Mouse (Mus musculus): Measurements from ENCODE around the gene Nlk.
"Not testable (repeated sequence)": the region's sequence is repeated elsewhere in the genome, so short reads cannot be mapped to it uniquely, and the experiment has no call there.

Nlk gene

GRCm38 (mm10) chr11:78595773-78596172 is 101.4 kb downstream of the Nlk start:
- no peak for DNase-seq (ENCODE audit: low spot score)

- no peak for DNase-seq (ENCODE audit: low spot score)
Observed at GRCm38 (mm10) chr11:78594271-78594964, 102.8 kb downstream of the Nlk start.

DNA sequence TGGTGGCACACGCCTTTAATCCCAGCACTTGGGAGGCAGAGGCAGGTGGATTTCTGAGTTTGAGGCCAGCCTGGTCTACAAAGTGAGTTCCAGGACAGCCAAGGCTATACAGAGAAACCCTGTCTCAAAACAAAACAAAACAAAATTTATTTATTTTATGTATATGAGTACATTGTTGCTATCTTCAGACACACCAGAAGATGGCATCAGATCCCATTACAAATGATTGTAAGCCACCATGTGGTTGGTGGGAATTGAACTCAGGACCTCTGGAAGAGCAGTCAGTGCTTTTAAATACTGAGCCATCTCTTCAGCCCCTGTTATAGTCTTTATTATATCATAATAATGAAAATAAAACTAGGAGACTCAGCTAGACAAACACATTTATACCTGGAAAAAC is 109.5 kb downstream of the Nlk start:
- not testable (repeated sequence) for DNase-seq (ENCODE audit: low spot score)

GRCm38 (mm10) chr11:78586099-78586498 is 111.1 kb downstream of the Nlk start:
- DNase-seq (ENCODE audit: low spot score): no peak

DNA sequence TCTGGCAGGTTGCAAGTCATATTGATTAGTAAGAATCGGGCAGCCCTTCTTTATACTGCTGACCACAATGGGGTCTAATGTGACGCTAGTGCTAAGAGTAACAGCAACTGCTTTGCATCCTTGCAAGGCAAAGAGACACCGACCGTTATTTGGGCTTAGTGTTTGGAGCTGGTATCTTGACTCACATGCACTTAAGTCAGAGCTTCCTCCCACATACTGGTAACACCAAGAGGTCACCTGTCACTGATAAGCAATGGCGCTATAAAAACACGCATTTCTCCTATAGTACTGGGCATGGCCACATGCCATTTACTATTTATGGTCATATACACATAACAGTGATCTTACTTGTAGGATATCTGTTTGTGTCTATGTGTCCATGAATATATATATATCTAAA is 114.3 kb downstream of the Nlk start:
- no peak for DNase-seq (ENCODE audit: low spot score)

DNA sequence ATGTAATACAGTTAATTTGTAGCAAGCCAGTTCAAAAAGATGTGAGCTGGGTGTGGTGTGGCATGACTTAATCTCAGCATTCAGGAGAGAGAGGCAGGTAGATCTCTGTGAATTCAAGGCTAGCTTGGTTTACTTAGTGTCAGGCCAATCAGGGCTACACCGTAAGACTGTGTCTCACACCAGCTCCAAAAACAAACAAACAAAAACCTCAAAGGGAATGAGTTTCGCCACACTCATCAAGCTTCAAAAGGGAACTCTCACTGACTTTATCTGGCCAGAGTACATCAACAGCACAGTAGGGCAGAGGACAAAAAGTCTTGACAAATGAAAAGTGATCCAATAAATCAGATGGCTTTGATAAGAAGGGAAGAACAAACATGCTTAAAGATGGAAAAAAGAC is 122.2 kb downstream of the Nlk start:
- DNase-seq (ENCODE audit: low spot score): no peak

GRCm38 (mm10) chr11:78574536-78574935 is 122.6 kb downstream of the Nlk start:
- no peak for DNase-seq (ENCODE audit: low spot score)

GRCm38 (mm10) chr11:78574031-78574430 is 123.1 kb downstream of the Nlk start:
- DNase-seq (ENCODE audit: low spot score): not testable (repeated sequence)

GRCm38 (mm10) chr11:78571854-78572253 is 125.3 kb downstream of the Nlk start:
- DNase-seq (ENCODE audit: low spot score): no peak

DNA sequence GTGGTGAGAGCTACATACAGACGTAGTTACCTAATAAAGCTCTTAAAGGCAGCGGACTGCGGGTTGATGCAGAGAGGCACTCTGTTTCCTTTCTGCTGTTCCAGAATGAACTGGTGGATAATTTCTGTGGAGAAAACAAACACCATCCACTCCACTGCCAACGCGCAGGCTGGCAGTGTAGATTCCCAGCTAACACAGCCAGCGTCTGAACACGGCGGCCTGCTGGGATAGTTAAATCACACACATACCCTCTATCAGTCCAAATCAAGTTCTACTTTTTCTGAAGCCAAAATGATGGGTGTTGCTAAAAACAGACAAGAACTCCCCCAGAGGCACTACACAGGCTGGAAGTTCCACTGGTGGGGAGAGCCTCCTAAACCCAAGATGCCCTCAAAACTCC is 125.7 kb downstream of the Nlk start:
- DNase-seq (ENCODE audit: low spot score): no peak

GRCm38 (mm10) chr11:78569806-78570205 is 127.4 kb downstream of the Nlk start:
- no peak for DNase-seq (ENCODE audit: low spot score)

GRCm38 (mm10) chr11:78568827-78569226 is 128.3 kb downstream of the Nlk start:
- DNase-seq (ENCODE audit: low spot score): no peak

- DNase-seq (ENCODE audit: low spot score): no peak
Observed at GRCm38 (mm10) chr11:78567614-78568013, 129.6 kb downstream of the Nlk start.

- DNase-seq (ENCODE audit: low spot score): peak; percentile 61
Observed at GRCm38 (mm10) chr11:78566775-78567174, 130.4 kb downstream of the Nlk start.

DNA sequence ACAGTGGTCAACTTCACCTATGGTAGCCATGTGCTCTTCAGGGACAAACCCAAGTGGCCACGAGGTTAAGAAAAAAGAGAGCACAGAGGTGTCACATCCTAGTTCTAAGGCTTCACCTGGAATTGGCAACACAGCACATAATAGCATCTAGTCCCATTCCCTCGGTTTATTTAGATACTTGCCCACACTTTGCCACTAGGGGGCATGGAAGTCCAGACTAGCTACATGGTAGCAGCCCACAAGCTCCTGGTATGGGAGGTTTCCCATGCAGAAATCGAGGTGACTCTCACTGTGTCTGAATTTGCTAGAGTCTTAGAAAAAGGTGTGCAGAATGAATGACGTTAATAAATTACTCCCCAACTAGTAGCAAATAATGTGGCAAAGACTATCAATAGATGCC is 136.7 kb downstream of the Nlk start:
- DNase-seq (ENCODE audit: low spot score): peak; percentile 37

DNA sequence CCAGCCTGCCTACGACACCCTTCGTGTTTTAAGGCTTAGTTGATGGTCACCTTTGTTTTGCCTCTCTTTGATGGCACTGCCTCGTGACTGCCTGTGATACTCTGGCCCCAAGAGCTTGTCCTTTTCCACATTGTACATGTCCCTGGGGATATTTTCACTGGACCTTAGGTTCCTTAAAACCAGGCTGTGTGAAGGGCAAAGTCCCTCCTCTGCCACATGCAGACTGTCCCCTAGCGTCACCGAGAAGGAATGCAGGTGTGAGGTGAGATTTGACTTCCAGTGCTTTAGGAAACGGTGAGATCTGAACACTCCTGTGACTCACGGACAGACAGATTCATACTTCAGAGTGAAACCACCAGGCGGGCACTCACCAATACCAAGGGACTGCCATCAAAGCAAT is 139.9 kb downstream of the Nlk start:
- no peak for DNase-seq (ENCODE audit: low spot score)

- DNase-seq (ENCODE audit: low spot score): no peak
Observed at GRCm38 (mm10) chr11:78556070-78556469, 141.1 kb downstream of the Nlk start.

- no peak for DNase-seq (ENCODE audit: low spot score)
Observed at GRCm38 (mm10) chr11:78555623-78556022, 141.6 kb downstream of the Nlk start.

DNA sequence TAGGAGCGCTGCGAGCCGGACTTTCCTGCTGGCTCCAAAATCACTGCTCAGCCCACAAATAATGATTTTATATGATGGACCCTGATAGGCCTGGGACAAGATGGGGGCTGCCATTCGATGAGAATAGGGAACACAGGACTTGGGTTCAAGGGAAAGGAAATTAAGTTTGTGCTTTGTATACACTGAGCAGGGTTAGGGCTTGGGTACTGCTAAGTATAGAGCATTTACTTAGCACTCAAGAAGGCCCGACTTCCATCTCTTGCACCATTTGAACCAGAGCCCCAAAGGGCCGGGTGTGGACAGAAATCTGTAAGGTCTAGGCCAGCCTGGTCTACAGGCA is 146.1 kb downstream of the Nlk start:
- no peak for DNase-seq (ENCODE audit: low spot score)

- peak; percentile 98 for DNase-seq (ENCODE audit: low spot score)
Observed at GRCm38 (mm10) chr11:78550168-78551058, 146.8 kb downstream of the Nlk start, which contains the start of gene Tmem97. TSS of gene Tmem97 (minus strand) at chr11:78550777.

- peak; percentile 64 for DNase-seq (ENCODE audit: low spot score)
Observed at GRCm38 (mm10) chr11:78549491-78549987, 147.6 kb downstream of the Nlk start.

- peak; percentile 31 for DNase-seq (ENCODE audit: low spot score)
Observed at GRCm38 (mm10) chr11:78547718-78548460, 149.3 kb downstream of the Nlk start.

Measured in yolk sac, embryonic 10.5 days (tissue).